Mouse (Mus musculus): ENCODE measurements around the gene Antxrl. TPM values are rescaled to one million over a fixed set of nuclear protein-coding genes. Genes with fewer than 3 reads are reported as not detected.
A peak's percentile ranks its signal among the peaks of the same experiment; 100 is the strongest.

Gene Antxrl
- total RNA-seq (2021), result not detected

GRCm38 (mm10) chr14:34052516-34052915, at the start of gene Antxrl:
Gene Antxrl, plus strand, starts transcription at chr14:34052707.
- intact Hi-C loops (cut with DNase I), result no loop called here
- peak in 1 of 2 experiments; percentile 15 for DNase-seq (ENCODE audit: extremely low spot score in 1 of 2, low spot score in 2 of 2)

- intact Hi-C loops (cut with DNase I), result no loop called here
- DNase-seq (ENCODE audit: extremely low spot score in 1 of 2, low spot score in 2 of 2), result no peak
Measured at GRCm38 (mm10) chr14:34015063-34015462, 37.4 kb upstream of the Antxrl start, which contains the start of gene Gm30083. Gene Gm30083, minus strand, starts transcription at chr14:34015182.

GRCm38 (mm10) chr14:34016381-34016780, 36.1 kb upstream of the Antxrl start, which contains the start of gene Gm5460:
Gene Gm5460, plus strand, starts transcription at chr14:34016758.
- DNase-seq (ENCODE audit: extremely low spot score in 1 of 2, low spot score in 2 of 2), result no peak
- intact Hi-C loops (cut with DNase I), result no loop called here

- intact Hi-C loops (cut with DNase I), result no loop called here
- DNase-seq (ENCODE audit: extremely low spot score in 1 of 2, low spot score in 2 of 2), result no peak
Measured at GRCm38 (mm10) chr14:34016938-34017337, 35.6 kb upstream of the Antxrl start.

GRCm38 (mm10) chr14:34026710-34027109, 25.8 kb upstream of the Antxrl start:
- no peak for DNase-seq (ENCODE audit: extremely low spot score in 1 of 2, low spot score in 2 of 2)
- intact Hi-C loops (cut with DNase I), result no loop called here

GRCm38 (mm10) chr14:34033841-34034610, 18.5 kb upstream of the Antxrl start:
- no peak for DNase-seq (ENCODE audit: extremely low spot score in 1 of 2, low spot score in 2 of 2)
- intact Hi-C loops (cut with DNase I), result no loop called here

- no peak for DNase-seq (ENCODE audit: extremely low spot score in 1 of 2, low spot score in 2 of 2)
- intact Hi-C loops (cut with DNase I), result no loop called here
Measured at GRCm38 (mm10) chr14:34041241-34041640, 11.3 kb upstream of the Antxrl start.

- DNase-seq (ENCODE audit: extremely low spot score in 1 of 2, low spot score in 2 of 2), result no peak
- intact Hi-C loops (cut with DNase I), result no loop called here
Measured at GRCm38 (mm10) chr14:34043341-34043740, 9.2 kb upstream of the Antxrl start.

- DNase-seq (ENCODE audit: extremely low spot score in 1 of 2, low spot score in 2 of 2), result no peak
- intact Hi-C loops (cut with DNase I), result no loop called here
Measured at GRCm38 (mm10) chr14:34050101-34050779, 2.3 kb upstream of the Antxrl start.

- DNase-seq (ENCODE audit: extremely low spot score in 1 of 2, low spot score in 2 of 2), result no peak
- intact Hi-C loops (cut with DNase I), result loop anchor here (10.0 kb wide), 1 partner anchor 397 kb away; no protein-coding TSS in a partner anchor
Measured at GRCm38 (mm10) chr14:34071665-34072064, 19.2 kb downstream of the Antxrl start.

GRCm38 (mm10) chr14:34075346-34075745, 22.8 kb downstream of the Antxrl start:
- intact Hi-C loops (cut with DNase I), result loop anchor here (10.0 kb wide), 1 partner anchor 401 kb away; no protein-coding TSS in a partner anchor
- no peak for DNase-seq (ENCODE audit: extremely low spot score in 1 of 2, low spot score in 2 of 2)

- DNase-seq (ENCODE audit: extremely low spot score in 1 of 2, low spot score in 2 of 2), result no peak
Measured at GRCm38 (mm10) chr14:34077222-34077621, 24.7 kb downstream of the Antxrl start.

GRCm38 (mm10) chr14:34078293-34078692, 25.8 kb downstream of the Antxrl start:
- no peak for DNase-seq (ENCODE audit: extremely low spot score in 1 of 2, low spot score in 2 of 2)
- intact Hi-C loops (cut with DNase I), result loop anchor here (10.0 kb wide), 1 partner anchor 403 kb away; no protein-coding TSS in a partner anchor

More at GRCm38 (mm10) chr14:34077222-34077621, 24.7 kb downstream of the Antxrl start:
- intact Hi-C loops (cut with DNase I), result loop anchor here (10.0 kb wide), 1 partner anchor 402 kb away; no protein-coding TSS in a partner anchor

GRCm38 (mm10) chr14:34080321-34080997, 28.0 kb downstream of the Antxrl start:
- peak; percentile 65 to 81 for DNase-seq (ENCODE audit: extremely low spot score in 1 of 2, low spot score in 2 of 2)
- intact Hi-C loops (cut with DNase I), result loop anchor here (5.0 to 10.0 kb wide), 4 partner anchors 127 to 694 kb away; no protein-coding TSS in a partner anchor

GRCm38 (mm10) chr14:34085731-34086130, 33.2 kb downstream of the Antxrl start, which contains the start of gene Anxa8:
Gene Anxa8, plus strand, starts transcription at chr14:34085981.
- no peak for DNase-seq (ENCODE audit: extremely low spot score in 1 of 2, low spot score in 2 of 2)
- intact Hi-C loops (cut with DNase I), result loop anchor here (5.0 to 10.0 kb wide), 3 partner anchors 277 to 689 kb away; no protein-coding TSS in a partner anchor

- intact Hi-C loops (cut with DNase I), result loop anchor here (5.0 to 10.0 kb wide), 3 partner anchors 275 to 688 kb away; no protein-coding TSS in a partner anchor
- peak in 1 of 2 experiments; percentile 35 for DNase-seq (ENCODE audit: extremely low spot score in 1 of 2, low spot score in 2 of 2)
Measured at GRCm38 (mm10) chr14:34086806-34087205, 34.3 kb downstream of the Antxrl start.

- intact Hi-C loops (cut with DNase I), result loop anchor here (5.0 to 10.0 kb wide), 3 partner anchors 274 to 687 kb away; no protein-coding TSS in a partner anchor
- no peak for DNase-seq (ENCODE audit: extremely low spot score in 1 of 2, low spot score in 2 of 2)
Measured at GRCm38 (mm10) chr14:34087856-34088398, 35.4 kb downstream of the Antxrl start.

GRCm38 (mm10) chr14:34089796-34090195, 37.3 kb downstream of the Antxrl start:
- intact Hi-C loops (cut with DNase I), result loop anchor here (5.0 to 10.0 kb wide), 3 partner anchors 273 to 685 kb away; no protein-coding TSS in a partner anchor
- DNase-seq (ENCODE audit: extremely low spot score in 1 of 2, low spot score in 2 of 2), result no peak
